Mouse (Mus musculus) bone marrow, adult 2 months (tissue): ENCODE results near the gene Bri3bp.

ENCODE experiments used
- CTCF ChIP-seq: fragments of 200-500 bp; IDR thresholded peaks from 2 replicates; pipeline ENCODE4 v1.5.1; 2011; ENCODE audit warnings: low read length, control low read depth; ENCODE audit not compliant: control insufficient read depth, insufficient read depth
- POLR2A ChIP-seq: fragments of 200-500 bp; IDR thresholded peaks from 2 replicates; pipeline ENCODE4 v1.6.1; 2011; ENCODE audit warnings: low read depth, mild to moderate bottlenecking, control low read depth, low read length, borderline replicate concordance; ENCODE audit not compliant: control insufficient read depth

DNA sequence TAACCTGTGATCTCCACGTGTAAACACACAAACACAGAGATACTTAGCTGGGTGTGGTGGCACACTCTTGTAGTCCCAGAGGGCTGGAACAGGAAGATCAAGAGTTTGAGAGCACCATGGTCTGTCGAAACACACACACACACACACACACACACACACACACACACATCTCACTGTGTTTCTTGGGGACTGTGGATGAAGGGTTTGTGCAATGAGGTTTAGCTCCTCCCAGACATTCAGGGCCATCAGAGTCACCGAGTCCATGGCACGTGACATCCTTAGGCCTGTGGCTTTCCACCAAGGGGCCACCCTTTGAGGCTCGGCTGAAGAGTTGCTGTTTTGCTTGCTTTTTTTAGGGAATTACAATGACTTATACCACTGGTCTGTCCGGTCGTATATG is 41.1 kb downstream of the Bri3bp start:
- TF ChIP-seq CTCF (no peak), POLR2A (no peak)
